Mouse (Mus musculus) Patski (cell line): Measurements from ENCODE around the gene Trpm1. TPM values are rescaled to one million over a fixed set of nuclear protein-coding genes. Genes with fewer than 3 reads are reported as not detected.

ENCODE experiments used
- ATAC-seq: fragments of 100-300 bp; one replicate; pipeline ENCODE4 v1.8.0; 2021
- CTCF ChIA-PET: fragments of 350-600 bp; sonication (Branson Sonifier 250); formaldehyde crosslinking; loops from one replicate; lab custom pipeline; 2022; ENCODE audit warnings: inconsistent platforms; lab: Charles Lee
- POLR2A ChIA-PET: fragments of 350-600 bp; sonication (Branson Sonifier 250); formaldehyde crosslinking; loops from one replicate; lab custom pipeline; 2022; ENCODE audit warnings: antibody characterized with exemption, inconsistent platforms; lab: Charles Lee
- DNase-seq: peaks from one replicate; pipeline ENCODE4 v3.0.0-alpha.2; 2011; ENCODE audit warnings: low read depth, low spot score
- H3K27me3 ChIP-seq: fragments of 371-371 bp; one replicate; pipeline ENCODE4 v1.5.1; 2021
- CTCF ChIP-seq: fragments of 100-300 bp; IDR thresholded peaks from one replicate; pipeline ENCODE4 v1.5.1; 2021
- in situ Hi-C: fragments of 300-500 bp; cut with MboI; formaldehyde crosslinking; loops from 3 replicates; pipeline ENCODE4 v1.11.1; 2018; ENCODE audit warnings: low pct_unique_long_range_greater_than_20kb, mixed read lengths
- polyA plus RNA-seq: library from polyadenylated mRNA; unstranded; gene quantifications from one replicate; pipeline ENCODE4 v1.2.3, GENCODE M21; 2021

The Trpm1 gene
- polyA plus RNA-seq, 1 experiment from 2014 or later = 0.28 TPM

DNA sequence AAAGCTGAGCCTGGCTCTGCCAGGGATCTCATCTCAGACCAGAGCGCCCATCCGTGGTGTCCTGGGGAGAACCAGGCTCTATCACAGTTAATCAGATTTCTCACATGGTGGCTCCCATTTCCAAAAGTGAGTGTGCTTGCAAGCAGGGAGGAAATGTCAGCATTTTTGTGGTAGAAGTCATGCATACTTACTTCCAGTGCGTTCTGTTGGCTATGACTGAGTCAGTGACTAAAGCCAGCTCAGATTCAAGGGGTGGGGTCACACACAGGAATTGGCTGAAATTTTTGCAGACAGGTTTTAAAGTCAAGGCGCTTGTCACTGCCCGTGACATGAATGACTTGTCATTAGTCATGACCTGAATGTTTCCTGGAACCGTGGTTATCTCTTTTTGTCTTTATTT lies 123.3 kb downstream of the Trpm1 start:
- peak; percentile 45 for TF ChIP-seq CTCF
- ATAC-seq (peak; percentile 96), DNase-seq (peak; percentile 77)
- no peaks in the 10 kb centered on the region for H3K27me3 ChIP-seq
- in situ Hi-C loops = loop anchor here (5.0 kb wide), 1 partner anchor 40 kb away; no protein-coding TSS in a partner anchor
- POLR2A ChIA-PET = no interaction called here
- CTCF ChIA-PET = interaction anchor here (0.7 to 1.4 kb wide), 4 partner anchors 11 to 120 kb away, joined by 3 to 5 read pairs (median 4); partner anchors contain the start of gene Mtmr10

DNA sequence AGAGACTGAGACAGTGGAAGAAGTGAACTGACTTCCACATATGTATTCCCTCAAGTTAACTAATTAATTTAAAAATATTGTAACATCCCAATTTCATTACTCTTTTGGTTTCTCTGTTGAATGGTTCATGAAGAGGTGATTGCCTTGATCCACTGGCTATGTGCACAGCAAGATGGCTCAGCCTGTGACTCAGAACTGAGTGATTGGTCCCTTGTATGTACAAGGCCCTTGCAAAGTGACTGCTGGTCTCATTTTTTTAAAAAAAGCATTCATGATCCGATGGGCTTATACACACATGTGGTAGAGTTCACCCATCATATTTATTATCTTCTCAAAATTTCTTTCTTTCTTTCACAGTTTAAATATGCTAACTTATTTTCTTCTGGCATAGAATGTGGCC lies 124.9 kb downstream of the Trpm1 start:
- POLR2A ChIA-PET = no interaction called here
- in situ Hi-C loops = loop anchor here (5.0 kb wide), 1 partner anchor 41 kb away; no protein-coding TSS in a partner anchor
- CTCF ChIA-PET = no interaction called here
- no peak for ATAC-seq
- no peak for TF ChIP-seq CTCF
- no peak for DNase-seq
- no peaks in the 10 kb centered on the region for H3K27me3 ChIP-seq

DNA sequence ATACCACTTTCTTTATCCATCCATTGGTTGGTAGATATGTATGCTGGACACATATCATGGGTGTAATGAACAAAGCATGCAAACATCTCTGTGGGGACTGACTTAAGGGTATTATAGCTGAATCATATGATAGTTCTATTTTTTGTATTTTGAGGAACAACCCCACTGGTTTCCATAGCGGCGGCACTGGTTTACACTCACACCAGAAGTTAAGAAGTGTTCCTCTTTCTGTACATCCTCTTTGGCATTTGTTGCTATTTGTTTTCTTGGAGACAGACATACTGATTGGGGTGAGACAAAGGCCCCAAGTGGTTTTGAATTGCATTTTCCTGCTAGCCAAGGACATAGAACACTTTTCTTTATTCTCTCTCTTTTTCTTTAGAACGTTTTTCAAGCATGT lies 125.9 kb downstream of the Trpm1 start:
- DNase-seq (no peak), ATAC-seq (no peak)
- TF ChIP-seq CTCF = no peak
- in situ Hi-C loops = loop anchor here (5.0 kb wide), 1 partner anchor 42 kb away; no protein-coding TSS in a partner anchor
- POLR2A ChIA-PET = no interaction called here
- CTCF ChIA-PET = no interaction called here
- H3K27me3 ChIP-seq = no peaks in the 10 kb centered on the region

DNA sequence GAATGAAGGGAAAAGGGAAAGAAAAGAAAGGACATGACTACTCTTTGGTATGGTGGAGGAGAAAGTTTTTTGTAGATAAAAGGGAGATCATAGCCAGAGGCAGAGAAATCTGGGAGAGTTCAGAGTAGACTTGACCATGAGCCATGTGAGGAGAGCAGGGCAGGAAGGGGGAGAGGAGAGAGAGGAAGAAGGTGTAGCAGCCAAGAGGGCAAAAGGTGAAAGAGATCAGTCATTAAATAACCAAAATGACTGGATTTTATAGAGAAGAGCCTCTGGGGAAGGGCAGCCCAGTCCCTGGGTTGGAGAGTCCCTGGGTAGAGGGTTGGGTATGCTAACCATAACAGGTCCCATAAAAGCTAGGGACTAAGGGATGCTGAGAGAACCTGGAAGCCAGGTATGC lies 132.9 kb downstream of the Trpm1 start:
- ChIA-PET POLR2A (interaction anchor here (1.0 to 1.2 kb wide), 2 partner anchors 11 to 38 kb away, joined by 3 to 4 read pairs; no protein-coding TSS in a partner anchor), CTCF (interaction anchor here (1.0 kb wide), 1 partner anchor 11 kb away, joined by 3 read pairs; no protein-coding TSS in a partner anchor)
- in situ Hi-C loops = no loop called here
- DNase-seq (no peak), ATAC-seq (no peak)
- H3K27me3 ChIP-seq = no peaks in the 10 kb centered on the region
- TF ChIP-seq CTCF = no peak

DNA sequence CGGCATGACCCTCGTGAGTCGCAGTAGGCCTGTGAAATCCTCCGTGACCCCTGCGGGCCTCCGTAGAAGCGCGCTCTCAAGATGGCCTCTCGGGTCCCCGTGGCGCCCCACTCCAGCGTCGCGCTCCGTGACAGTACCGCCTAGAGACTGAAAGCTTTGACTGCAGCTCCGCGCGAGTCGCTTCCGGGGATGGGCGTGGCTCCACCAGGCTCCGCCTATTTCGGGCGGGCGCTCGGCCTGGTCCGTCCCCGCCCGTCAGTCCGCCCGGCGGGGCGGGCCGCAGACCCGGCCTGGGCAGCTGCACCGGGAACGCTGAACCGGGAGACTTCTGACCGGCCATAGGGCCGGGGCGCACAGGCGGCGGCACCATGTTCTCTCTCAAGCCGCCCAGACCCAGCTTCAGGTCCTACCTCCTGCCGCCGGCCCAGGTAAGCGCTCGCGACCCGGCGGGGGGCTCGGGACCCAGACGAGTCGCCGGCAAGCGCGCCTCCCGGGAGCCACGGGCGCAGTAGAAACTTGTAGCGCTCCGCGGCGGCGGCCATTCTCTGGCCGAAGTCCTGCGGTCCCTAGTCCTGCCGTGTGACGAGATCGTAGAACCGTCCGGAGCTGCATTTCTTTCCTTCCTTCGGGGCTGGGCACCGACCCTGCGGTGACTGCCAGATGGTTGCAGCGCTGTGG lies 133.9 kb downstream of the Trpm1 start, which contains the start of gene Mtmr10:
Gene Mtmr10, plus strand, starts transcription at position 240 of the 678 bp plus-strand sequence.
- CTCF ChIA-PET = interaction anchor here (0.8 to 1.7 kb wide), 6 partner anchors 10 to 123 kb away, joined by 3 to 8 read pairs (median 4); no protein-coding TSS in a partner anchor
- H3K27me3 ChIP-seq = no peaks in the 10 kb centered on the region
- ATAC-seq (peak; percentile 95), DNase-seq (peak; percentile 75)
- peak; percentile 75 for TF ChIP-seq CTCF
- POLR2A ChIA-PET = interaction anchor here (1.0 to 1.2 kb wide), 2 partner anchors 12 to 39 kb away, joined by 3 to 4 read pairs; no protein-coding TSS in a partner anchor
- in situ Hi-C loops = no loop called here

DNA sequence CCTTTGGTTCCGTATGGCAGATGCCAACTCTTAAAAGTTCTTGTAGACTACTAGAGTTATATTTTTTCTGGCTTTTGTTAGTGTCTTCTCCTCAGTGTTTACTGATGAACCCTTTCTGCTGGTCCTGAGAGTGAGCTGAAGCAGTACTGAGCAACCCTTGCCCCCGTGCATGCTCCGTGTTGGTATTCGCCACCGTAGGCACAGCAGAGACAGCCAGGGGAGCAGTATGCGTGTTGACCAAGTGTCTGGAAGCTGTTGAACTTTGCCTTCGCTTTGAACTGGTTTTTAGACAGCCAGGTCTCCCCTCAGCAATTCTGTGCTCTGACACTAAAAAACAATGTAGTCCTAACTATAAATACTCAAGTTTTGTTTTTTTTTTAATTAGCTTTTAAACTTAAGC lies 135.8 kb downstream of the Trpm1 start:
- ATAC-seq = no peak
- CTCF ChIA-PET = interaction anchor here (1.0 to 1.4 kb wide), 2 partner anchors 9 to 125 kb away, joined by 4 read pairs; no protein-coding TSS in a partner anchor
- POLR2A ChIA-PET = no interaction called here
- no peak for DNase-seq
- TF ChIP-seq CTCF = no peak
- H3K27me3 ChIP-seq = no peaks in the 10 kb centered on the region
- in situ Hi-C loops = no loop called here

DNA sequence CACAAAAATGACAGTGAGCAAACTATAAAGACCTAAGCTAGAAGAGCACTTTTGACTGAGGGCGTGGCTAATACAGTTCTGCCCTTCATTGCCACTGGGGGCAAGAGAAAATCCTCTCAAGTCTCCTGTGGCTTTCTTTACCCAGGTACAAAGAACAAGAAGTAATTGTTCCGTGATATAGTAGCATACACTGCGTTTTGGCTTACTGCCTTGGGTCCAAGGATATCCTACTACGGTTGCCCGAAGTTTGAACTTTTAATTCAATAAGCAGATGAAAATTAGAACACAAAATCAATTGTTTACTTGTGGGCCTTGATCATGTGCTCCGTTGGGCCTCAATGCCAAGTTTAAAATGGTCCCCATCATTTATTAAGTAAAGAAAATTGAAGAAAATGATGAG lies 136.8 kb downstream of the Trpm1 start:
- ChIA-PET CTCF (no interaction called here), POLR2A (no interaction called here)
- ATAC-seq = no peak
- H3K27me3 ChIP-seq = no peaks in the 10 kb centered on the region
- no peak for DNase-seq
- TF ChIP-seq CTCF = no peak
- in situ Hi-C loops = no loop called here

DNA sequence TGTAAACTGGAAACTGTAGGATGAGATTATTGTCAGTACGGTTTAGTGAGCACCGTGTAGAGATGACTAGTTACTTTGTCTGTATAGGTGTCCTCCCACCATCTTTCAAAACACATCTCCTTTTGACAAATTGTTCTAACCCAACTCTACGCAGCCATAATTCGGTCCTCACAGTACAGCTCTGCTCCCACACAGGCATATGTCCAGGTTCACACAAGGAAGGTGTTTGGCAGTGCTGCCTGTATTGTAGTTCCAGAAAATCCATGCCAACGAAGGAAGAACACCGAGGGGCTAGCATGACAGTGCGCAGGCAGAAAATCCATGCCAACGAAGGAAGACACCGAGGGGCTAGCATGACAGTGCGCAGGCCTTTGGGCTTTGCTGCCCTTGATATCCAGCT lies 138.1 kb downstream of the Trpm1 start:
- no peaks in the 10 kb centered on the region for H3K27me3 ChIP-seq
- TF ChIP-seq CTCF = no peak
- in situ Hi-C loops = no loop called here
- ATAC-seq = no peak
- ChIA-PET POLR2A (interaction anchor here (0.9 kb wide), 1 partner anchor 14 kb away, joined by 3 read pairs; no protein-coding TSS in a partner anchor), CTCF (interaction anchor here (0.7 to 1.8 kb wide), 4 partner anchors 14 to 56 kb away, joined by 3 to 5 read pairs (median 4); no protein-coding TSS in a partner anchor)
- no peak for DNase-seq

DNA sequence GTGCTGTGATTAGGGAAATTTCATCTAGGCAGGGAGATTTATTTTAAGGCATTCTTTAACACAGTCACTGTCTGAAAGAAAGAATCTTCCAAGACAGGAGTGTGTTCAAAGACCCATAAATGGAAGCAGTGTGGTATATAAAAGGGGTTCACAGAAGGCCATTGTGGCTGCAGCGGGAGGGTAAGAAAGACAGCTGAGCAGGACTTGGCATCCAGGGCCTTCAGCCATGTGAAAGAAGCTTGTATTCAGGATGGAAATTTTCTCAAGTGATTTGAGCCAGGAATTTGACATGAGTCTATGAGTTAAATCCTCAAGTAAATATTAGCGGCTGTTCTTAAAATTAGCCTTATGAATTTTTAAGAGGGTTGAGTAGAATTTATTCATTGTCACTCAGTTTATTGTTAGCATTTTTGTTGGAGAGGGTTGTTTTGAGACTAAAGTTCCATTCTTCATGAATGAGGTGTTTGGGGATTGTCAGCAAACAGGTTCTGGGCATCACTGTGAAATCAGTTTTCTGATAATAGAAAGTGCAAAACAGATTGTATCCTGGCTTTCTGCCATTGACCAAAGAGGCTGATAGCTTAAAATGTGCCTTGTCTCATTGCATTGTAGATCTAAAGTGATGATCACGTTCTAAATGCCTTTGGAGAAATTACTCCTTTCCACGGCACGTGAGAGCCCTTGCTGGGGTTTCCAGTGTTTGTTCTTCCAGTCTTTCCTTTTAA lies 142.8 kb downstream of the Trpm1 start:
- no peak for ATAC-seq
- no peak for TF ChIP-seq CTCF
- POLR2A ChIA-PET = no interaction called here
- CTCF ChIA-PET = interaction anchor here (0.9 to 1.8 kb wide), 3 partner anchors 10 to 117 kb away, joined by 3 to 6 read pairs (median 3); no protein-coding TSS in a partner anchor
- H3K27me3 ChIP-seq = no peaks in the 10 kb centered on the region
- in situ Hi-C loops = no loop called here
- no peak for DNase-seq

DNA sequence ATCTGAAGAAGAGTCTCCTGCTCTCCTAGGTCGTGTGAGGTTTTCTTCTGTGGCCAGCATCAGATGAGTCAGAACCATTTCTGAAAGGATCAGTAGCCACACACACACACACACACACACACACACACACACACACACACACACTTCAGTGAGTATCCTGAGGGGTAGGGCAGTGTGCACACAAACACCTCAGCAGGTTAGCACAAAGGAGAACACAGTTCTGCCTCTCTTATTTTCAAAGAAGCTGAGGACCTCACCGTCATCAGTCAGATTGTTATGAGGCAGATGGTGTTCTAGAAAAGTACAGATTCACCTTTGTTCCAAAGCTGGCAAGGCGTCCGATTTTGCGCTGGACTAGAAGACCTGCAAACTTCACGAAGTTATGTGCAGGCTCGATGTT lies 156.6 kb downstream of the Trpm1 start:
- H3K27me3 ChIP-seq = no peaks in the 10 kb centered on the region
- CTCF ChIA-PET = interaction anchor here (1.6 to 2.0 kb wide), 2 partner anchors 10 to 18 kb away, joined by 5 read pairs; no protein-coding TSS in a partner anchor
- no peak for DNase-seq
- no peak for ATAC-seq
- TF ChIP-seq CTCF = no peak
- POLR2A ChIA-PET = no interaction called here
- in situ Hi-C loops = no loop called here
